Mouse (Mus musculus) central nervous system, embryonic 11.5 days (tissue): Measurements from ENCODE around the gene Olfr1043. TPM values are rescaled to one million over a fixed set of nuclear protein-coding genes. Genes with fewer than 3 reads are reported as not detected.

Experiments
- polyA plus RNA-seq: library from polyadenylated mRNA; depleted of rRNA; stranded (reverse); fragments of >200 nt; gene quantifications from 2 replicates; pipeline ENCODE4 v1.2.3, GENCODE M21; 2012; rRNA removed

Gene Olfr1043
- not detected in 2 replicates for polyA plus RNA-seq

GRCm38 (mm10) chr2:86167422-86167821 lies at the start of gene Olfr1043:
Gene Olfr1043, minus strand, starts transcription at chr2:86167522.

GRCm38 (mm10) chr2:86202909-86203308 lies 35.6 kb upstream of the Olfr1043 start, which contains the start of gene Olfr1045:
Gene Olfr1045, minus strand, starts transcription at chr2:86203009.

GRCm38 (mm10) chr2:86185583-86185982 lies 18.3 kb upstream of the Olfr1043 start, which contains the start of gene Olfr52:
Gene Olfr52, minus strand, starts transcription at chr2:86185683.

GRCm38 (mm10) chr2:86177720-86178119 lies 10.4 kb upstream of the Olfr1043 start, which contains the start of gene Olfr1044:
Gene Olfr1044, minus strand, starts transcription at chr2:86177820.

GRCm38 (mm10) chr2:86161738-86162137 lies 5.6 kb downstream of the Olfr1043 start, which contains the start of gene Olfr1042:
Gene Olfr1042, minus strand, starts transcription at chr2:86161838.

GRCm38 (mm10) chr2:86146632-86147031 lies 20.7 kb downstream of the Olfr1043 start, which contains the start of gene Olfr1040:
Gene Olfr1040, minus strand, starts transcription at chr2:86146732.

GRCm38 (mm10) chr2:86135828-86136227 lies 31.5 kb downstream of the Olfr1043 start, which contains the start of gene Olfr1039:
Gene Olfr1039, minus strand, starts transcription at chr2:86135928.

Other genes starting within 250 kb of the Olfr1043 start
- gene Olfr1026, start 246.0 kb downstream of the Olfr1043 start, polyA plus RNA-seq: not detected in 2 replicates
- not detected in 2 replicates for gene Olfr1028, start 217.1 kb downstream of the Olfr1043 start, polyA plus RNA-seq
- gene Olfr1029, start 193.6 kb downstream of the Olfr1043 start, polyA plus RNA-seq: not detected in 2 replicates
- gene Olfr1030, start 188.2 kb downstream of the Olfr1043 start, polyA plus RNA-seq: not detected in 2 replicates
- gene Olfr1031, start 177.2 kb downstream of the Olfr1043 start, polyA plus RNA-seq: not detected in 2 replicates
- gene Olfr1032, start 162.0 kb downstream of the Olfr1043 start, polyA plus RNA-seq: not detected in 2 replicates
- 0.06 and 0.14 TPM in 2 replicates for gene Olfr1033, start 146.9 kb downstream of the Olfr1043 start, polyA plus RNA-seq
- 0.05 TPM in 1 of 2 replicates, not detected in the other for gene Olfr1034, start 121.7 kb downstream of the Olfr1043 start, polyA plus RNA-seq
- gene Olfr1036, start 93.5 kb downstream of the Olfr1043 start, polyA plus RNA-seq: not detected in 2 replicates
- not detected in 2 replicates for gene Olfr1037, start 80.1 kb downstream of the Olfr1043 start, polyA plus RNA-seq
- not detected in 2 replicates for gene Olfr1039, start 31.6 kb downstream of the Olfr1043 start, polyA plus RNA-seq
- not detected in 2 replicates for gene Olfr1040, start 20.8 kb downstream of the Olfr1043 start, polyA plus RNA-seq
- not detected in 2 replicates for gene Olfr1042, start 5.7 kb downstream of the Olfr1043 start, polyA plus RNA-seq
- gene Olfr1044, start 10.3 kb upstream of the Olfr1043 start, polyA plus RNA-seq: not detected in 2 replicates
- gene Olfr52, start 18.2 kb upstream of the Olfr1043 start, polyA plus RNA-seq: not detected in 2 replicates
- gene Olfr1045, start 35.5 kb upstream of the Olfr1043 start, polyA plus RNA-seq: not detected in 2 replicates
- gene Olfr1046, start 51.8 kb upstream of the Olfr1043 start, polyA plus RNA-seq: not detected in 2 replicates
- gene Olfr1047, start 63.9 kb upstream of the Olfr1043 start, polyA plus RNA-seq: not detected in 2 replicates
- gene Olfr1048, start 72.8 kb upstream of the Olfr1043 start, polyA plus RNA-seq: not detected in 2 replicates
- gene Olfr1049, start 90.8 kb upstream of the Olfr1043 start, polyA plus RNA-seq: not detected in 2 replicates
- gene Olfr1051, start 111.6 kb upstream of the Olfr1043 start, polyA plus RNA-seq: not detected in 2 replicates
- not detected in 2 replicates for gene Olfr1052, start 124.9 kb upstream of the Olfr1043 start, polyA plus RNA-seq
- gene Olfr1053, start 147.8 kb upstream of the Olfr1043 start, polyA plus RNA-seq: not detected in 2 replicates
- gene Olfr1054, start 167.9 kb upstream of the Olfr1043 start, polyA plus RNA-seq: not detected in 2 replicates
- not detected in 2 replicates for gene Olfr1055, start 182.8 kb upstream of the Olfr1043 start, polyA plus RNA-seq
- not detected in 2 replicates for gene Olfr1056, start 194.9 kb upstream of the Olfr1043 start, polyA plus RNA-seq
- gene Olfr1057, start 210.9 kb upstream of the Olfr1043 start, polyA plus RNA-seq: not detected in 2 replicates
- gene Olfr1058, start 221.0 kb upstream of the Olfr1043 start, polyA plus RNA-seq: not detected in 2 replicates
- not detected in 2 replicates for gene Olfr1061, start 246.5 kb upstream of the Olfr1043 start, polyA plus RNA-seq